Mouse (Mus musculus) stomach, postnatal 0 days (tissue): ENCODE data around the gene Lsm7.

Experiments used
- CTCF ChIP-seq: IDR thresholded peaks from 2 replicates; pipeline ENCODE4 v1.5.1; 2016; ENCODE audit warnings: antibody characterized with exemption, low read depth, mild to moderate bottlenecking, moderate library complexity
- EP300 ChIP-seq: optimal IDR thresholded peaks from 2 replicates; pipeline ENCODE3; 2016; ENCODE audit warnings: antibody characterized with exemption

GRCm38 (mm10) chr10:80822528-80822927, 32.5 kb downstream of the Lsm7 start:
- TF ChIP-seq CTCF (no peak), EP300 (no peak)
